ENCODE assay signal across 15 mouse cellular contexts in the genomic region with DNA sequence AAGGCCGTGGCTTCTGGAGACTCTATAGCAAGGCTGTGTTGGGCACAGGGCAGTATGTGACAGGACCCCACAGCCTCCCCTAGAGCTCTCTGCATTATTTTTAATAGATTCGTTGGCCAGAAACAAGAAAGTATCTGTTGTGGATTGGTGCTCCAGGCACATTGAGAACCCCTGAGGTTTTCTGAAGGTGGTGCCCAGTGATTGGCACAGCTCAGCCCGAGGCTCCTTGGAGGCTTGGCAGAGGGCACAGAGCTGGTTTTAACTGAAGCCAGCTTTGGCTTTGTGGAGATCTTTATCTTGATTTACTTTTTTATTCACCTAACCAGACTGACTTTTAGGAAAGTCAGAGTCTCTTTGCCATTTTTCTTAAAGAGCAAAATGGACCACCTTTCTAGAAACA. TPM values are rescaled to one million over a fixed set of nuclear protein-coding genes. Genes with fewer than 3 reads are reported as not detected.
DNase-seq lines count a peak whose midpoint lies in the region; ATAC-seq lines count a peak whose summit lies in the region.
"Had no signal": no experiment of that assay in that cellular context is flagged by ENCODE, and none has a peak within 500 bp of the region (broad histone marks: within the 10 kb centered on the region; RNA-seq: fewer than 3 reads in every experiment).

No protein-coding gene starts in this region.

- H3K27ac ChIP-seq in heart, embryonic 15.5 days, result peak overlapping the region; percentile 15; the same call in 1 of the 2 replicates
- no peak overlapping the region for H3K27ac ChIP-seq in heart, embryonic 10.5 days
- H3K27ac ChIP-seq: forebrain, embryonic 15.5 days; hindbrain, embryonic 13.5 days; hindbrain, postnatal 0 days; kidney, postnatal 0 days had no signal

- no peak overlapping the region for H3K9ac ChIP-seq in heart, embryonic 15.5 days
- H3K9ac ChIP-seq: forebrain, embryonic 15.5 days; hindbrain, embryonic 13.5 days had no signal

- ATAC-seq in heart, embryonic 15.5 days (replicated peaks; ENCODE audit: insufficient number of reproducible peaks, insufficient read depth, low FRiP score, low read depth), result no peak
- ATAC-seq: forebrain, embryonic 15.5 days; hindbrain, postnatal 0 days had no signal

- DNase-seq in cerebellum, adult 9-11 months, result peak; percentile 34
- no peak for DNase-seq in cerebellum, postnatal 4 days (ENCODE audit: low spot score in 2 of 2)
- no peak for DNase-seq in heart, embryonic 10.5 days (ENCODE audit: low spot score)
- DNase-seq in cerebellum, postnatal 10 days, result peak; percentile 49 to 58
- peak; percentile 46 to 48 for DNase-seq in cerebellum, postnatal 25 days
- no peak for DNase-seq in spleen, postnatal 14 days (ENCODE audit: low spot score in 2 of 2)
- DNase-seq: adrenal gland, adult 2 months; adrenal gland, postnatal 25 days; gastrocnemius, postnatal 10 days; heart, postnatal 14 days had no signal

- H3K4me3 ChIP-seq in heart, embryonic 15.5 days, result no peak overlapping the region
- no peak overlapping the region for H3K4me3 ChIP-seq in heart, embryonic 10.5 days
- H3K4me3 ChIP-seq: forebrain, embryonic 15.5 days; hindbrain, embryonic 13.5 days had no signal

- no peak overlapping the region for H3K4me2 ChIP-seq in heart, embryonic 15.5 days
- H3K4me2 ChIP-seq: forebrain, embryonic 15.5 days; hindbrain, embryonic 13.5 days had no signal

- peaks cover 29% of the 10 kb centered on the region for H3K36me3 ChIP-seq in heart, embryonic 15.5 days
- peaks cover 25% of the 10 kb centered on the region for H3K36me3 ChIP-seq in heart, embryonic 10.5 days
- H3K36me3 ChIP-seq: forebrain, embryonic 15.5 days had no signal

- H3K27me3 ChIP-seq in heart, embryonic 15.5 days, result no peaks in the 10 kb centered on the region
- no peaks in the 10 kb centered on the region for H3K27me3 ChIP-seq in heart, embryonic 10.5 days (ENCODE audit: insufficient read depth, poor library complexity, severe bottlenecking)
- H3K27me3 ChIP-seq: forebrain, embryonic 15.5 days; hindbrain, embryonic 13.5 days had no signal

- H3K4me1 ChIP-seq in heart, embryonic 15.5 days (replicated peaks), result 0 out of 2 replicates have a peak, but pooled peaks cover 2% of the 10 kb centered on the region
- 0 out of 2 replicates have a peak, but pooled peaks cover 3% of the 10 kb centered on the region for H3K4me1 ChIP-seq in heart, embryonic 10.5 days
- H3K4me1 ChIP-seq: forebrain, embryonic 15.5 days; hindbrain, embryonic 13.5 days had no signal

- H3K9me3 ChIP-seq in heart, embryonic 15.5 days (replicated peaks), result no peaks in the 10 kb centered on the region
- no peaks in the 10 kb centered on the region for H3K9me3 ChIP-seq in heart, embryonic 10.5 days
- H3K9me3 ChIP-seq: forebrain, embryonic 15.5 days; hindbrain, embryonic 13.5 days had no signal

- WGBS in heart, embryonic 15.5 days, result 80% methylated on average over 3 of the region's 3 CpGs
- 86% methylated on average over 3 of the region's 3 CpGs for WGBS in heart, embryonic 10.5 days

RNA-seq across cellular contexts. Expression of gene Acsl1, which starts 38.6 kb away (rescaled TPM):
- polyA plus RNA-seq in heart, embryonic 15.5 days (2015; fragmentation: Nextera tagmentation; extraction: Ambion mirVana), result 53.7 and 59.9 TPM in 2 replicates
- 21.2 and 25.9 TPM in 2 replicates for polyA plus RNA-seq in heart, embryonic 10.5 days (2016; fragmentation: Nextera tagmentation; extraction: Ambion mirVana)

RNA-seq across cellular contexts. Expression of gene Cenpu, which starts 42.4 kb away (rescaled TPM):
- 9.6 and 10.1 TPM in 2 replicates for polyA plus RNA-seq in heart, embryonic 15.5 days (2015; fragmentation: Nextera tagmentation; extraction: Ambion mirVana)
- 11.9 and 16.4 TPM in 2 replicates for polyA plus RNA-seq in heart, embryonic 10.5 days (2016; fragmentation: Nextera tagmentation; extraction: Ambion mirVana)

Comparison
In these comparisons a context has a peak if more than half of its experiments do, and no peak if none do; other contexts are left out.
1. DNase-seq: peak in cerebellum, adult 9-11 months (single experiment), cerebellum, postnatal 10 days (2 of 2) and cerebellum, postnatal 25 days (2 of 2); none in cerebellum, postnatal 4 days (0 of 2), heart, embryonic 10.5 days (single experiment) and spleen, postnatal 14 days (0 of 2).